Mouse (Mus musculus): ENCODE data around the gene Emc7.

The Emc7 gene

GRCm38 (mm10) chr2:112520526-112521482 lies 66.0 kb downstream of the Emc7 start:
- no peak for DNase-seq (ENCODE audit: low spot score)

All from testis, postnatal 14 days (tissue).